Comparison of ENCODE assay signal across 8 mouse cellular contexts in genomic region chr16:10565278-10565885, GRCm38 (mm10). TPM values are rescaled to one million over a fixed set of nuclear protein-coding genes. Genes with fewer than 3 reads are reported as not detected.
DNase-seq lines count a peak whose midpoint lies in the region; ATAC-seq and TF ChIP-seq lines count a peak whose summit lies in the region.

No protein-coding gene starts in this region.

- no peaks in the 10 kb centered on the region for H3K27me3 ChIP-seq in CH12.LX (replicated peaks)
- H3K27me3 ChIP-seq in embryonic facial prominence, embryonic 15.5 days: no peaks in the 10 kb centered on the region
- H3K27me3 ChIP-seq in heart, embryonic 15.5 days: no peaks in the 10 kb centered on the region
- no peaks in the 10 kb centered on the region for H3K27me3 ChIP-seq in kidney, postnatal 0 days (ENCODE audit: insufficient read depth, low read length)
- no peaks in the 10 kb centered on the region for H3K27me3 ChIP-seq in liver, embryonic 16.5 days (ENCODE audit: control insufficient read depth, insufficient read depth, low read depth, low read length)
- no peaks in the 10 kb centered on the region for H3K27me3 ChIP-seq in neural tube, embryonic 14.5 days (ENCODE audit: control insufficient read depth, insufficient read depth, low read length)

- no peak overlapping the region for H3K4me2 ChIP-seq in CH12.LX (ENCODE audit: insufficient read depth, low read depth, poor library complexity, severe bottlenecking)
- no peak overlapping the region for H3K4me2 ChIP-seq in embryonic facial prominence, embryonic 15.5 days (replicated peaks)
- H3K4me2 ChIP-seq in heart, embryonic 15.5 days: no peak overlapping the region
- H3K4me2 ChIP-seq in kidney, postnatal 0 days (ENCODE audit: low read length): no peak overlapping the region
- no peak overlapping the region for H3K4me2 ChIP-seq in liver, embryonic 16.5 days (ENCODE audit: low read depth, low read length)
- H3K4me2 ChIP-seq in neural tube, embryonic 14.5 days (ENCODE audit: low read depth, low read length): no peak overlapping the region

- no peaks in the 10 kb centered on the region for H3K9me3 ChIP-seq in CH12.LX (replicated peaks; ENCODE audit: low read length)
- H3K9me3 ChIP-seq in embryonic facial prominence, embryonic 15.5 days (replicated peaks): no peaks in the 10 kb centered on the region
- H3K9me3 ChIP-seq in heart, embryonic 15.5 days (replicated peaks): no peaks in the 10 kb centered on the region
- no peaks in the 10 kb centered on the region for H3K9me3 ChIP-seq in kidney, postnatal 0 days (replicated peaks; ENCODE audit: low read length)
- no peaks in the 10 kb centered on the region for H3K9me3 ChIP-seq in liver, embryonic 16.5 days (replicated peaks; ENCODE audit: control insufficient read depth, low read length)
- H3K9me3 ChIP-seq in neural tube, embryonic 14.5 days (ENCODE audit: control insufficient read depth, low read length): no peaks in the 10 kb centered on the region

- peaks cover 38 to 83% of the 10 kb centered on the region in 2 experiments for H3K36me3 ChIP-seq in CH12.LX (replicated peaks in 1 of 2; ENCODE audit: control insufficient read depth in 1 of 2, insufficient read depth in 1 of 2, low read length in 1 of 2)
- peaks cover 24% of the 10 kb centered on the region for H3K36me3 ChIP-seq in embryonic facial prominence, embryonic 15.5 days
- peaks cover 5% of the 10 kb centered on the region; the same call in 1 of the 2 replicates for H3K36me3 ChIP-seq in heart, embryonic 15.5 days
- peaks cover 20% of the 10 kb centered on the region; the same call in 1 of the 2 replicates for H3K36me3 ChIP-seq in kidney, postnatal 0 days (ENCODE audit: insufficient read depth, low read length)
- H3K36me3 ChIP-seq in liver, embryonic 16.5 days (ENCODE audit: control insufficient read depth, insufficient read depth): peaks cover 3% of the 10 kb centered on the region
- H3K36me3 ChIP-seq in neural tube, embryonic 14.5 days (ENCODE audit: control insufficient read depth, insufficient read depth, low read length): peaks cover 18% of the 10 kb centered on the region; the same call in 1 of the 2 replicates

- WGBS in embryonic facial prominence, embryonic 15.5 days: 37% methylated on average over 4 of the region's 4 CpGs
- WGBS in heart, embryonic 15.5 days: 21% methylated on average over 4 of the region's 4 CpGs
- whole genome bisulfite sequencing in kidney, postnatal 0 days: 42% methylated on average over 4 of the region's 4 CpGs
- WGBS in liver, embryonic 16.5 days (ENCODE audit: insufficient replicate concordance): 25% methylated on average over 4 of the region's 4 CpGs
- 39% methylated on average over 4 of the region's 4 CpGs for WGBS in neural tube, embryonic 14.5 days

- ATAC-seq in embryonic facial prominence, embryonic 15.5 days (ENCODE audit: insufficient number of reproducible peaks, low FRiP score, low TSS enrichment, low read depth): peak; percentile 67
- peak; percentile 72; the same call in 1 of the 2 replicates for ATAC-seq in heart, embryonic 15.5 days (replicated peaks; ENCODE audit: insufficient number of reproducible peaks, insufficient read depth, low FRiP score, low read depth)
- 0 out of 2 replicates have a peak, but pooled peaks have one; percentile 43 for ATAC-seq in kidney, postnatal 0 days (replicated peaks; ENCODE audit: low FRiP score, low read depth)
- peak; percentile 67 for ATAC-seq in liver, embryonic 16.5 days (ENCODE audit: low read depth)
- ATAC-seq in neural tube, embryonic 14.5 days (ENCODE audit: low read depth): peak; percentile 60; the same call in 1 of the 2 replicates

- peak; percentile 95 to 98 for TF ChIP-seq CTCF in CH12.LX (conservative IDR thresholded peaks at IDR 0.05 in 1 of 2, IDR thresholded peaks at IDR 0.05 in 1 of 2; ENCODE audit: low read depth in 2 of 2, low read length in 2 of 2)
- TF ChIP-seq CTCF in kidney, postnatal 0 days (IDR thresholded peaks at IDR 0.05; ENCODE audit: low read depth): peak; percentile 96

- TF ChIP-seq EP300 in CH12.LX (IDR thresholded peaks at IDR 0.05; ENCODE audit: low read length): no peak

- H3K79me2 ChIP-seq in CH12.LX (replicated peaks; ENCODE audit: control insufficient read depth, extremely low read depth, insufficient read depth, poor library complexity, severe bottlenecking): no peaks in the 10 kb centered on the region

- no peak for TF ChIP-seq POLR2A in CH12.LX (IDR thresholded peaks at IDR 0.05; ENCODE audit: low read depth, low read length)

- TF ChIP-seq RAD21 in CH12.LX (IDR thresholded peaks at IDR 0.05; ENCODE audit: low read depth, low read length): peak; percentile 87

- no peak overlapping the region for H3K4me3 ChIP-seq in CH12.LX (replicated peaks in 1 of 3; ENCODE audit: low read depth in 2 of 3, low read length in 2 of 3, poor library complexity in 1 of 3)
- H3K4me3 ChIP-seq in embryonic facial prominence, embryonic 15.5 days (replicated peaks): no peak overlapping the region
- H3K4me3 ChIP-seq in heart, embryonic 15.5 days: no peak overlapping the region
- H3K4me3 ChIP-seq in kidney, postnatal 0 days (replicated peaks; ENCODE audit: low read depth, low read length): no peak overlapping the region
- no peak overlapping the region for H3K4me3 ChIP-seq in liver, embryonic 16.5 days (ENCODE audit: low read depth, low read length)
- no peak overlapping the region for H3K4me3 ChIP-seq in neural tube, embryonic 14.5 days (ENCODE audit: low read depth, low read length)

- H3K4me1 ChIP-seq in CH12.LX (ENCODE audit: control insufficient read depth in 1 of 2, insufficient read depth in 2 of 2): peaks cover 2 to 15% of the 10 kb centered on the region in 2 experiments; a peak in 3 of 4 replicates
- 0 out of 2 replicates have a peak, but pooled peaks cover 7% of the 10 kb centered on the region for H3K4me1 ChIP-seq in embryonic facial prominence, embryonic 15.5 days
- peaks cover 23% of the 10 kb centered on the region for H3K4me1 ChIP-seq in heart, embryonic 15.5 days (replicated peaks)
- no peaks in the 10 kb centered on the region for H3K4me1 ChIP-seq in kidney, postnatal 0 days (replicated peaks; ENCODE audit: insufficient read depth, low read length)
- no peaks in the 10 kb centered on the region for H3K4me1 ChIP-seq in liver, embryonic 16.5 days (ENCODE audit: control insufficient read depth, low read depth, low read length)
- H3K4me1 ChIP-seq in neural tube, embryonic 14.5 days (ENCODE audit: control insufficient read depth, insufficient read depth, low read length): no peaks in the 10 kb centered on the region

- peak; percentile 81 for DNase-seq in CH12.LX (ENCODE audit: extremely low read depth)
- DNase-seq in adrenal gland, postnatal 4 days (ENCODE audit: low spot score in 2 of 2): peak; percentile 39 to 52
- DNase-seq in kidney, postnatal 0 days (ENCODE audit: low spot score): peak; percentile 89
- DNase-seq in testis, postnatal 14 days (ENCODE audit: low spot score): peak; percentile 42

- H3K27ac ChIP-seq in CH12.LX (ENCODE audit: insufficient read depth, low read depth): no peak overlapping the region
- no peak overlapping the region for H3K27ac ChIP-seq in embryonic facial prominence, embryonic 15.5 days (replicated peaks)
- H3K27ac ChIP-seq in heart, embryonic 15.5 days: 0 out of 2 replicates have a peak overlapping the region, but pooled peaks have one; percentile 4
- H3K27ac ChIP-seq in kidney, postnatal 0 days: no peak overlapping the region
- no peak overlapping the region for H3K27ac ChIP-seq in liver, embryonic 16.5 days (ENCODE audit: low read length)
- no peak overlapping the region for H3K27ac ChIP-seq in neural tube, embryonic 14.5 days (ENCODE audit: low read depth, low read length)

- dilution Hi-C loops in CH12.LX (cut with MboI; ENCODE audit: extremely low pct_ligation_motif_present, extremely low pct_unique_long_range_greater_than_20kb, low sequenced_read_pairs): no loop called here

- in situ Hi-C loops in CH12.LX (cut with MboI; ENCODE audit: low pct_ligation_motif_present, low pct_unique_long_range_greater_than_20kb, low sequenced_read_pairs): no loop called here

- no peak overlapping the region for H3K9ac ChIP-seq in CH12.LX (ENCODE audit: insufficient read depth, low read depth)
- no peak overlapping the region for H3K9ac ChIP-seq in embryonic facial prominence, embryonic 15.5 days
- H3K9ac ChIP-seq in heart, embryonic 15.5 days: no peak overlapping the region; the same call in 1 of the 2 replicates
- no peak overlapping the region for H3K9ac ChIP-seq in kidney, postnatal 0 days (ENCODE audit: low read depth, low read length)
- no peak overlapping the region for H3K9ac ChIP-seq in liver, embryonic 16.5 days (ENCODE audit: low read depth, low read length)
- H3K9ac ChIP-seq in neural tube, embryonic 14.5 days (replicated peaks; ENCODE audit: low read depth, low read length): no peak overlapping the region

TF ChIP-seq in CH12.LX, 34 proteins besides CTCF, POLR2A, EP300 and RAD21 (continues in another document):
- TF ChIP-seq MEF2A (IDR thresholded peaks at IDR 0.05; ENCODE audit: borderline replicate concordance, low read depth, low read length) (peak; percentile 41; the same call in 1 of the 2 replicates), ZC3H11A (IDR thresholded peaks at IDR 0.05; ENCODE audit: low read depth, low read length) (0 out of 2 replicates have a peak, but pooled peaks have one; percentile 39), SMC3 (IDR thresholded peaks at IDR 0.05; ENCODE audit: low read depth, low read length) (peak; percentile 88)

RNA-seq across cellular contexts. Expression of gene Clec16a, which starts 20.2 kb away (rescaled TPM):
- total RNA-seq in CH12.LX (2012; rRNA removed) (24.2 and 26.2 TPM in 2 replicates), CH12.LX (2014; rRNA removed) (19.3 and 20.0 TPM in 2 replicates)
- 18.5 and 20.5 TPM in 2 replicates for polyA plus RNA-seq in CH12.LX (2012; ENCODE audit: insufficient read length, low read depth)
- total RNA-seq in adrenal gland, postnatal 4 days (2021): 10 to 100 TPM; 28.2 to 30.7 TPM
- polyA plus RNA-seq in embryonic facial prominence, embryonic 15.5 days (2015; fragmentation: Nextera tagmentation; extraction: Ambion mirVana): 39.6 and 42.8 TPM in 2 replicates
- polyA plus RNA-seq in heart, embryonic 15.5 days (2015; fragmentation: Nextera tagmentation; extraction: Ambion mirVana): 29.9 and 30.4 TPM in 2 replicates
- polyA plus RNA-seq in kidney, postnatal 0 days (2015; fragmentation: Nextera tagmentation; extraction: Ambion mirVana): 32.5 and 35.0 TPM in 2 replicates
- polyA plus RNA-seq in liver, embryonic 16.5 days (2015; fragmentation: Nextera tagmentation; extraction: Ambion mirVana): 9.8 and 11.1 TPM in 2 replicates
- 68.8 and 89.2 TPM in 2 replicates for polyA plus RNA-seq in neural tube, embryonic 14.5 days (2014; fragmentation: Nextera tagmentation; extraction: Ambion mirVana)

RNA-seq across cellular contexts. Expression of gene Dexi, which starts 22.5 kb away (rescaled TPM):
- total RNA-seq in CH12.LX (2012; rRNA removed) (13.7 and 14.1 TPM in 2 replicates), CH12.LX (2014; rRNA removed) (10.0 and 11.3 TPM in 2 replicates)
- 18.6 and 19.6 TPM in 2 replicates for polyA plus RNA-seq in CH12.LX (2012; ENCODE audit: insufficient read length, low read depth)
- 10 to 100 TPM; 21.8 to 23.0 TPM for total RNA-seq in adrenal gland, postnatal 4 days (2021)
- polyA plus RNA-seq in embryonic facial prominence, embryonic 15.5 days (2015; fragmentation: Nextera tagmentation; extraction: Ambion mirVana): 26.5 and 26.7 TPM in 2 replicates
- 15.0 and 19.7 TPM in 2 replicates for polyA plus RNA-seq in heart, embryonic 15.5 days (2015; fragmentation: Nextera tagmentation; extraction: Ambion mirVana)
- polyA plus RNA-seq in kidney, postnatal 0 days (2015; fragmentation: Nextera tagmentation; extraction: Ambion mirVana): 17.3 and 21.7 TPM in 2 replicates
- polyA plus RNA-seq in liver, embryonic 16.5 days (2015; fragmentation: Nextera tagmentation; extraction: Ambion mirVana): 1.1 and 1.7 TPM in 2 replicates
- 26.8 and 26.9 TPM in 2 replicates for polyA plus RNA-seq in neural tube, embryonic 14.5 days (2014; fragmentation: Nextera tagmentation; extraction: Ambion mirVana)
